Comparison of ENCODE assay signal across 17 mouse cellular contexts in the genomic region with DNA sequence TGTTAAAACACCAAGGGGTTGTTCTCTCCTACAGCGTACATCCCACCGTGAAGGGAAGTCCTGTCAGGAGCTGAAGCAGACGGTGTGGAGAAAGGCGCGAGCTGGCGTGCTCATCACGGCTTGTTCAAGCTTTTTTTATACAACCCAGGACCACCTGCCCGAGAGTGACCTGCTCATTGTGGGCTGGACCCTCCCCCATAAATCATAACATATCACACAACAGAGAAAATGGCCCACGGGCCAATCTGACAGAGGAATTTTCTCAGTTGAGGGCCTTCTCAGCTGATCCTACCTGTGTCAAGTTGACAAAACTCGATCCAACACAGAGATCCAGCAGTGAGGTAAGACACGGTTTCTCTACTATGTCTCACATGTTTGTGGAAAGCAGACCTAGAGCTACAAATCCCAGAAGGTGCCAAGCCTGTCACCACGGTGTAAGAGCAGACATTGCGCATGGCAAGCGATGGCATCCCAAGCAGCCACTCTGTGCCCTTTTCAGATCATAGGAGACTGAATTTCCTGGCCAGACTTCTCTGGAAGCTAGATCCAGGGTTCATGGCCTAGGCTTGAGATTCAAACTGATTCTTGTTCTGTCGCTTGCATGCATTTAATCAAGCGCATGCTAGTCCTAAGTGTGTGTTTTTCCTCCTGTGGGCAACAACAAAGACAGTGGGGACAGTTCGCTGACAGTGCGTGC.
"Had no signal": no experiment of that assay in that cellular context is flagged by ENCODE, and none has a peak within 500 bp of the region (broad histone marks: within the 10 kb centered on the region; RNA-seq: fewer than 3 reads in every experiment).

No protein-coding gene starts in this region.

- H3K4me2 ChIP-seq: limb, embryonic 13.5 days; liver, embryonic 15.5 days; lung, embryonic 14.5 days; neural tube, embryonic 15.5 days had no signal

- H3K4me1 ChIP-seq: limb, embryonic 13.5 days; liver, embryonic 15.5 days; midbrain, embryonic 10.5 days; neural tube, embryonic 15.5 days had no signal

- H3K9me3 ChIP-seq: liver, embryonic 15.5 days; midbrain, embryonic 10.5 days; neural tube, embryonic 15.5 days had no signal

- H3K9ac ChIP-seq: limb, embryonic 13.5 days; liver, embryonic 15.5 days; lung, embryonic 14.5 days; neural tube, embryonic 15.5 days had no signal

- ATAC-seq: intestine, postnatal 0 days had no signal

- H3K36me3 ChIP-seq: limb, embryonic 13.5 days; liver, embryonic 15.5 days; midbrain, embryonic 10.5 days; neural tube, embryonic 15.5 days had no signal

- H3K27me3 ChIP-seq: limb, embryonic 13.5 days; liver, embryonic 15.5 days; neural tube, embryonic 15.5 days had no signal

- H3K4me3 ChIP-seq: layer of hippocampus, adult 2 months; limb, embryonic 13.5 days; liver, embryonic 15.5 days; midbrain, embryonic 10.5 days; myocyte; neural tube, embryonic 15.5 days had no signal

- H3K27ac ChIP-seq: kidney, postnatal 0 days; layer of hippocampus, adult 2 months; limb, embryonic 13.5 days; liver, embryonic 15.5 days; midbrain, embryonic 10.5 days; neural tube, embryonic 15.5 days had no signal

- DNase-seq: kidney, adult 9 months; kidney, postnatal 4 days; left cerebral cortex, postnatal 4 days; lung, embryonic 14.5 days; lung, postnatal 10 days; midbrain, embryonic 14.5 days; right cerebral cortex, adult 18-20 months; right cerebral cortex, postnatal 25 days; thymus, postnatal 36 days had no signal
